Mouse (Mus musculus) megakaryocyte, adult 5-6 weeks (primary cell): Measurements from ENCODE around the gene Lsm14b. TPM values are rescaled to one million over a fixed set of nuclear protein-coding genes. Genes with fewer than 3 reads are reported as not detected.

Experiments used
- ATAC-seq: 2 replicates; pipeline ENCODE4 v1.8.0; 2016; ENCODE audit warnings: mild to moderate bottlenecking, inconsistent platforms; ENCODE audit not compliant: poor library complexity, severe bottlenecking
- total RNA-seq, 2 experiments: library from RNA; stranded (forward) in 1 of 2; stranded (reverse) in 1 of 2; fragments of 153-499, 151-499 nt in 1 of 2; fragments of 221-1000, 200-1000 nt in 1 of 2; gene quantifications; 2 replicates each; pipeline versions ENCODE4 v1.2.3 to v1.2.4; 2015 to 2017

The Lsm14b gene
- total RNA-seq (2015) (10.6 and 10.9 TPM in 2 replicates), total RNA-seq (2017) (28.8 and 31.0 TPM in 2 replicates)

- peak; percentile 89 for ATAC-seq
These were observed at the start of gene Lsm14b for GRCm38 (mm10) chr2:180024401-180025098. Gene Lsm14b (plus strand): TSS chr2:180024987.

DNA sequence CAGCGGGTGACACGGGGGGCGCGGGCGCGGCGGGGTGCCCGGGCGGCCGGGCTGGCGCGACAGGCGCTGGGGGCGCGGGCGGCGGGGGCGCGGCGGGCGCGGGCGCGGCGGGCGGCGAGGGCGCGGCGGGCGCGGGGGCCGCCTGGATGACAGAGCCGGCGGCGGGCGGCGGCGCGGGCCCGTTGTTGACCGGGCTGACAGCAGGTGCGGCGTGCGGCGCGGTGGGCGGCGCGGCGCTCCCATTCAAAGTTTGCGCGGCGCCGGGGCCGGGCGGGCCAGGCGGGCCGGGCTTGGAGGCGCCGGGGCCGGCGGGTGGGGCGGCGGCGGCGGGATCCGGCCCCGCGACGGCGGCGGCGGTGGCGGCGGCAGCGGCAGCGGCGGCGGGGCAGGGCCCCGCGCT is 48.9 kb upstream of the Lsm14b start:
- no peak for ATAC-seq

GRCm38 (mm10) chr2:179976295-179976627 is 48.5 kb upstream of the Lsm14b start:
- ATAC-seq, result no peak

GRCm38 (mm10) chr2:179976628-179977343 is 48.0 kb upstream of the Lsm14b start, which contains the start of gene Taf4:
Gene Taf4 (minus strand): TSS chr2:179976646.
- ATAC-seq, result peak; percentile 79

- no peak for ATAC-seq
These were observed 47.3 kb upstream of the Lsm14b start for GRCm38 (mm10) chr2:179977344-179978025.

DNA sequence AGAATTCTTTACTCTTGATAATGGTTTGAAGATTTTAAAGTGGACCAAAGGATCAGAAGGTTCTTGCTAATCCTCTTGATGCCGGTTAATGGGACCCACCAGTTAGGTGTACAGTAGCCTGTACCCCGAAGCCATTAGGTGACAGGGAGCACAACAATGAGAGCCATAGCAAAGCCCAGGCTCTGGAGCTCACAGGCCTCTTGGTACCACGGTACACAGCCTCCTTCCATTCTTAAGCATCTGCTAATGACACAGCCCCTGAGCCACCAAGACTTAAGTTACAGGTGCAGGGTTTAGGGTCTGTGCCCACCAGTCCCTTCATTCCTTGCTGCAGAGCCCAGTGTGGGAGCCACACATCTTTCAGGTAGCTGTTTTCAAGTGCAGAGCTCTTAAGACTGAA is 46.5 kb upstream of the Lsm14b start:
- no peak for ATAC-seq

DNA sequence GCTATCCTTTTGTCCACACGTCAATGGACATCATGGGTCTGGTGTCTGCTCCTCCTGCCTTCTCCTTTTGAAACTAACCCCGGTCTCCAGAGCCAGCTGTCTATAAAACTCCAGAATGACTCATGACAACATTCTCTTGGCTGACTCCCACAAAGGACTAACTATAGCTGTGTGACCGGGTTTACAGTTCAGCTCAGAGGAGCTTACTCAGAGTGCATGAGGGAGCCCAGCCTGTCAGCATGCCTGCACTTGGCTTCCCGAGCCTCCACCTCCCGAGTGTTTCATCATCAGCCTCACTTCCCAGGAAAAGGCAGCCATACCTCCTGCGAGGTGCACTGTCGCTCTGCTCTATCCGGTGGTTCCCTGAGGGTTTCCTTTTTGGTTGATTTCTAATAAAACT is 45.0 kb upstream of the Lsm14b start:
- no peak for ATAC-seq

DNA sequence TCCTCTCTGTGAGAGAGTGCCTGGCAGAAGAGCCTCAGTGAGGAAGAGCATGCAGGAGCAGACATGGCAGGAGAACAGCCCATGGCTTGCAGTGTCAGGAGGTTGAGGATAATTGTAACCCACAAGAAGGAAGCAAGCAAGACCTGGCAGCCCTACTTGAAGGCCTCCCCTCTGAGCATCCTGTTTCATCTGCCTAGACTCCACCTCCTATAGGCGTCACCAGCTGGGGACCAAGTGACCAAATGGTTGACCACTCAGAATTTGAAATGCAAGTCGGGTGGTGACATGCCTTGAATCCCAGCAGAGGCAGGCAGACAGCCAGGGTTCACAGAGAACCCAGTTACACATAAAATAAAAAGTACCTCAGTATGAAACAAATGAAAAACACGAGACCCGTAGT is 44.2 kb upstream of the Lsm14b start:
- no peak for ATAC-seq

GRCm38 (mm10) chr2:179982715-179983114 is 42.1 kb upstream of the Lsm14b start:
- ATAC-seq, result no peak

DNA sequence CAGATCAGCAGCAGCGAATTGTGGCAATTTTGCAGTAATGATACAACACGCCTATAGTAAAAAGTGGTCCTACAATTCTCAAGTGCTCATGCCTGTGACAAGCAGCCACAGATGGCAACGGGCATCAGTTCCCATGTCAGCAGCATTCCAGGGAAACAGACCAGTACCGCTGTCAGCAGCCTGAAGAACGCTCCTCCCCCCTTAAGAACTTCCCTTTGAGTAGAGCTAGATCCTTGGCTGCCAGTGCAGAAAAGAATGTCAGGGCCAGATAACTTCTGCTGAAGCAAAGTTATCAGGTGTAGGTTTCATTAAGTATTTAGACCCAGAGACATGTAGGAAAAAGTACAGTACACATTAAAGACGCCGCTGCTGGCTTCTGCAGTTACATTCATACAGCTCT is 40.0 kb upstream of the Lsm14b start:
- no peak for ATAC-seq

DNA sequence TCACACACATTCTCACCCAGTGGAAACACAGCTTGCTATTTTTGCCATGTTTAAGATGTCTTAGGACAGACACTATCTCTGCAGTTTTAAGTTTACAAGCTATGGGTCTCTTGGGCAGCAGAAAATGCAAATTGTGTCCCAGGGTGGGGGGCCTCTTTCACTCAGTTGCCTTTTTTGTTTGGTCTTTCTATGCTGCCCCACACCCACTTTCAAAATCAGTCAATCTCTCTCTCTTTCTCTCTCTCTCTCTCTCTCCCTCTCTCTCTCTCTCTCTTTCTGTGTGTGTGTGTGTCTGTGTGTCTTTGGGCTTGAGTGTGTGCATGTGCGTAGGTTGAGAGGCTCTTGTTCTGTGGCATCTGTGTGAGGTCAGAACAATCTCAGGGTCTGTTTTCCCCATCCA is 39.1 kb upstream of the Lsm14b start:
- no peak for ATAC-seq

- ATAC-seq, result peak; percentile 40
These were observed 38.3 kb upstream of the Lsm14b start for GRCm38 (mm10) chr2:179986437-179987022.

- ATAC-seq, result no peak
These were observed 35.7 kb upstream of the Lsm14b start for GRCm38 (mm10) chr2:179989098-179989497.

DNA sequence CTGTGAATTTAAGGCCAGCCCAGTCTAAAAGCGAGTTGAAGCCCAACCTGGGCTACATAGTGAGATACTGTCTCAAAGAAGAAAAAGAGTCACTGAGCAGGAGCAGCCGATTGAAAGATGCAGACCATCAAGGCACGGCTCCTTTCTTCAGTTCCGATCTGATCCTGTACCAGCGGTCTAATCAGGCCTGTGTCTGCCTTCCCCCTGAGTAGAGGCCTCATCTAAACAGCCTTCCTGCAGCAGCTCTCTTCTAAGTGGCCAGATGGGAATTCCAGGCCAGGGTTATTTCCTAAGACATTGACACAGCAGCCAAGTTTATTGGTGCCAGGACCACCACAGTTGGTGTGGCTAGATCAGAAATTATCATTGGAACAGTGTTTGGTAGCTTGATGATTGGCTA is 31.7 kb upstream of the Lsm14b start:
- ATAC-seq, result no peak

DNA sequence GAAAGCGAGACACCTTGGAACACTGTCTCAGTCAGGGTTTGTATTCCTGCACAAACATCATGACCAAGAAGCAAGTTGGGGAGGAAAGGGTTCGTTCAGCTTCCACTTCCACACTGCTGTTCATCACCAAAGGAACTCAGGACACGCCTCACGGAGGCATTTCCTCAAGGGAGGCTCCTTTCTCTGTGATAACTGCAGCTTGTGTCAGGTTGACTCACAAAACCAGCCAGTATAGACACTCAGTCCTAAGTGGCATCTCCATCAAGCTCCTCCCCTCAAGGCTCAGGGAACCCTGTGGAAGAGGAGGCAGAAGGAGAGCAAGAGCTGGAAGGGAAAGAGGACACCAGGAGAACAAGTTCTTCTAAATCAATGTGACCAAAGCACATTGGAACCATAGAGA is 26.4 kb upstream of the Lsm14b start:
- ATAC-seq, result no peak

GRCm38 (mm10) chr2:180001635-180002034 is 23.2 kb upstream of the Lsm14b start:
- no peak for ATAC-seq

DNA sequence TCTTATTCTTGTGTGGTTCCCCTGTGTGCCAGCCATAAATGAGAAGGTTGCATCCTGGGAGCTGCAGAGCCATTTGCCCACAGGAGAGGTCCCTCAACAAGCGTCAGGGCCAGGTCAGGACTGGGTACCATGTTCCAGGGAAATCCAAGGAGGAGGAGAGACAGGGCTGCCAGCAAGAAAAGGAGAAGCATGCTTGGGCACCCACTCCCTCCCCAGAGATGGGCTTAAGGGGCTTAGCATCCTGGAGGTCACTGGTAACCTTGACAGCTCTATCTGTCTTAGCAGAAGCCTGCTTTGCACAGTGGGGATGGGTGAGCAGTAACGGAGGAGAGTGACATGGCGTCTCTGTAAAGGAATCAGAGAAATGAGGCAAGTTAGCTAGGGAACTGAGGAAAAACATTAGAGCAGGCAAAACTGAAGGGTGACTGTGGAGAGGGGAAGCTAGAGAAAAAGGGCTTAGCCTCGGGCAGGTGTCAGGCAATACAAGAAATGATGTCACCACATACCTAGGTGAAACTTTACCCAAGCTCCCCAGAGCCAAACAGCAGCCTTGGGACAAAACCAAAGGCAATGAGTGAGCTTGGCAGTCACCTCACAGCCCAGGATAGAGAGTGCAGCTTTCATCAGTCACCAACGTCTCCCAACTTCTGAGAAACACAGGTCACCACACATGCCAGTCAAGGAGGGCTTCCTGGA is 19.0 kb upstream of the Lsm14b start:
- no peak for ATAC-seq

- ATAC-seq, result no peak
These were observed 18.3 kb upstream of the Lsm14b start for GRCm38 (mm10) chr2:180006352-180007017.

- ATAC-seq, result no peak
These were observed 14.1 kb upstream of the Lsm14b start for GRCm38 (mm10) chr2:180010686-180011085.

DNA sequence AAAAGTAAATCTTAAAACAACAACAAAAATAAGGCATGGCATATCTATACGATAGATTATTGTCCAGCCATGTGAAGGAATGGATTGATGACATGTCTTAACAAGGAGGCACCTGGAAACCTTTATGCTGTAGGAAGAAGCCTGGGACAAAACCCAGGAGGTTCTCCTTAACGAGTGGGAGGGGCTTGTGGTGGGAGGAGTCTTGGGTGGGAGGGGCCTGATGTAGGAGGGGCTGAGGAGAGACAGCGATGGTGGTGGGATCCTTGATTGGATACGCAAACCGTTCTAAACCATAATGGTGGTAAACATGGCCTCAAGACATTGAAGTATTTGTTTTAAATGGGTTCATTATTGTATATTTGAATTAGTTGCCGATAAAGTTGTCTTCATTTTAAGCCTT is 13.4 kb upstream of the Lsm14b start:
- no peak for ATAC-seq
